19 mouse cellular contexts compared by ENCODE assay signal in the genomic region with DNA sequence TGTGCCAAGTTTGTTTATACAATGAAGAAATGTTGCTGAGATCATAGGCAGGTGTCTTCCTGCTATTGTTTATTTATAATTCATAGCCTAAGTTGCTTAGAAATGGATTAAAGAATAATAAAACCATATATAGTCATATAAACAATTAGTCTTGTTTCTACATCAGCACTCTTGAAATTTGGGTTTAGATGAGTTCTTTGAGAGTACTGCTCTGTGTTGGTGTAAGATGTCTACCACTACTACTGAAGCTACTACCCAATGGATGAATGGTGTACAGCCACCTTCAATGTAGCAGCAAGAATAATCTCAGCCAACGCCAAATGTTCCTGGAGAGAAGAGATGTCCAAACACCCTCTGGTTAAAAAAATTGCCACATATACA.
"Had no signal": no experiment of that assay in that cellular context is flagged by ENCODE, and none has a peak within 500 bp of the region (broad histone marks: within the 10 kb centered on the region; RNA-seq: fewer than 3 reads in every experiment).

No protein-coding gene starts in this region.

- H3K27me3 ChIP-seq: heart, embryonic 12.5 days; heart, embryonic 13.5 days; heart, embryonic 15.5 days; hindbrain, embryonic 12.5 days; hindbrain, embryonic 13.5 days; hindbrain, embryonic 15.5 days; intestine, embryonic 15.5 days; kidney, embryonic 15.5 days had no signal

- H3K36me3 ChIP-seq: heart, embryonic 10.5 days; heart, embryonic 12.5 days; heart, embryonic 13.5 days; heart, embryonic 15.5 days; hindbrain, embryonic 10.5 days; hindbrain, embryonic 12.5 days; hindbrain, embryonic 13.5 days; hindbrain, embryonic 15.5 days; intestine, embryonic 15.5 days; kidney, embryonic 15.5 days had no signal

- ATAC-seq: inflammation-experienced regulatory T-cells, adult 6 months; intestine, embryonic 15.5 days; intestine, embryonic 16.5 days; intestine, postnatal 0 days had no signal

- H3K9me3 ChIP-seq: heart, embryonic 10.5 days; heart, embryonic 12.5 days; heart, embryonic 13.5 days; heart, embryonic 15.5 days; hindbrain, embryonic 10.5 days; hindbrain, embryonic 12.5 days; hindbrain, embryonic 13.5 days; hindbrain, embryonic 15.5 days; intestine, embryonic 15.5 days; kidney, embryonic 15.5 days had no signal

- H3K4me2 ChIP-seq: heart, embryonic 11.5 days; heart, embryonic 12.5 days; heart, embryonic 13.5 days; heart, embryonic 15.5 days; hindbrain, embryonic 12.5 days; hindbrain, embryonic 13.5 days; hindbrain, embryonic 14.5 days; hindbrain, embryonic 15.5 days; intestine, embryonic 15.5 days; kidney, embryonic 15.5 days had no signal

- H3K9ac ChIP-seq: heart, embryonic 12.5 days; heart, embryonic 13.5 days; heart, embryonic 15.5 days; hindbrain, embryonic 12.5 days; hindbrain, embryonic 13.5 days; hindbrain, embryonic 14.5 days; hindbrain, embryonic 15.5 days; intestine, embryonic 15.5 days; kidney, embryonic 15.5 days had no signal

- H3K4me1 ChIP-seq: hindbrain, embryonic 12.5 days had no signal

- DNase-seq: layer of hippocampus, adult 9-11 months had no signal

- H3K27ac ChIP-seq: heart, embryonic 10.5 days; heart, embryonic 13.5 days; heart, embryonic 15.5 days; hindbrain, embryonic 10.5 days; hindbrain, embryonic 12.5 days; hindbrain, embryonic 13.5 days; intestine, embryonic 15.5 days; kidney, postnatal 0 days; layer of hippocampus, adult 2 months had no signal

- H3K4me3 ChIP-seq: heart, adult 2 months; heart, embryonic 10.5 days; heart, embryonic 12.5 days; heart, embryonic 13.5 days; heart, embryonic 15.5 days; hindbrain, embryonic 10.5 days; hindbrain, embryonic 12.5 days; hindbrain, embryonic 13.5 days; hindbrain, embryonic 15.5 days; intestine, embryonic 15.5 days; kidney, embryonic 15.5 days; layer of hippocampus, adult 2 months had no signal
